Mouse (Mus musculus) left cerebral cortex, postnatal 4 days (tissue): ENCODE measurements at regions not wholly inside any gene's neighbourhood (a gene's known extent, or its start where the extent isn't known, plus 50 kb on each side); places are given as distances from the start of the nearest gene placed in this dataset.

Experiments
- DNase-seq: peaks from one replicate; pipeline ENCODE4 v3.0.0-alpha.2; 2022
- intact Hi-C: fragments of 180-260 bp; cut with DNase I; formaldehyde crosslinking; loops from one replicate; pipeline ENCODE4 v1.15.1; 2025

DNA sequence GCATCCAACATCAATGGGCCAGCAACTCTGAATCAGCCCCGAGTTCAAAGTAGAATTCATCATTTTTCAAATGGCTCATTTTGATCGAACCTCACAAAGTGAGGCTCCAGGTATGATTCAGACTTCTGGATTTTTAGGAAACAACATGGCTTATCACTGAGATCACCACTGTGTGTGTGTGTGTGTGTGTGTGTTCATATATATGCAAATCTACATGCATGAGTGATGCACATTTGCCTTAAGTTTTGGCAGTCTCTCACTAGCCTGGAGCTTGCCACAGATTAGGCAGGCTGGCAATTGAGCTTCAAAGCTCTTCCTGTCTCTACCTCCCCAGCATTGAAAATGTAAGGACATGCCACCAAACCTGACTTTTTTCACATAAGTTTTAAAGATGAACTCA lies 195.1 kb upstream of the Mindy3 start:
- intact Hi-C loops = no loop called here
- DNase-seq = no peak

DNA sequence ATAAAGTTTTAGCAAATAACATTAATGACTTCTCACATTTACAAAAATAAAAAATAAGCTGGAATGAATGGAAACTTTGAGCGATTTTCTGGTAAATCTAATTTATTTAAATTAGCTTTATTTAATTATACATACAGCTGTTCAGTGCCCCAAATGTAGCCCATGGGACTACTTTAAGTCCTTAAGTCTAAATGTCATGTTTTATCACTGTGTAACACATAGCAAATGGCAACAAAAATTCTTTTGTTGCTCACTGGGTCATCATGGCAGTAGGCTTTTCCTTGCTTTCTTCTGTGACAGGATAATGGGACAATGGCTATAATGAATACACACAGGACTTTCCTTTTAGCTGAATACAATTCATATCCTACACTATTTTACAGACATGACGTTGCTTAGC lies 194.6 kb upstream of the Mindy3 start:
- DNase-seq = no peak
- intact Hi-C loops = no loop called here

DNA sequence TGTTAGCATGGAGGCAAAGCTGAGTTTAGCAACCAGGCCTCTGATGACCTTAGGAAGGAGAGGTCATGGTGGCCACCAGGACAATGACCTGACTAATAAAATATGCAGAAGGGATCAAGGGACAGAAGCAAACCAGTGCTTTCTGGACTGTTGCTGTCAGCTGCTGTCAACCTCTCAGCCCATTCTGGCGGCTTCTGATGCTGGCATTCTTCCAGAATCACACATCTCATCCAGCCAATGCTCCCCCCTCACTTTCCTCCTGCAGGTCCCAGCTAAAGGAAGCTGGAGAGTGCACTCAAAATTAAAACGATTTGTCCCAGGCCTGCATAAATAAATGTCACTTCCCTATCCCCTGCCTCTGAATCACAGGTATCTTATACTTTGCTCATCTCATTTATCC lies 163.3 kb upstream of the Mindy3 start:
- intact Hi-C loops = no loop called here
- peak; percentile 50 for DNase-seq

DNA sequence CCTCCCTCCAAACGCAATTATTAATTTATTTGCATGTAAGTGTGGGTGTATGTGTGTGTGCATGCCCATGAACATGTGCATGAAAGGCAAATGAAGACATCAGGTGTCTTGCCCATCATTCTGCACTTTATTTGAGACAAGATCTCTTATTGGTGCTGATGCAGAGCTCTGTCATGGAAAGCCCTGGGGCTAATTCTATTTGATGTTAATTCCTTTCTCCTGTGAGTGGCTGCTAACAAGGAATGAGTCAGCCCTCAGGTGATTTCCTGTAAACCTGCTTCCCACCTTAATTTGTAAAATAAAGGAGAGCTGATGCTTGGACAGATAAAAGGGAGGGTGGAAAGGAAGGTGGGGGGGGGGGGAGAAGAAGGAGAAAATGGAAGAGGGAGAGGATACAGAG lies 138.5 kb upstream of the Mindy3 start:
- DNase-seq = no peak
- intact Hi-C loops = no loop called here

DNA sequence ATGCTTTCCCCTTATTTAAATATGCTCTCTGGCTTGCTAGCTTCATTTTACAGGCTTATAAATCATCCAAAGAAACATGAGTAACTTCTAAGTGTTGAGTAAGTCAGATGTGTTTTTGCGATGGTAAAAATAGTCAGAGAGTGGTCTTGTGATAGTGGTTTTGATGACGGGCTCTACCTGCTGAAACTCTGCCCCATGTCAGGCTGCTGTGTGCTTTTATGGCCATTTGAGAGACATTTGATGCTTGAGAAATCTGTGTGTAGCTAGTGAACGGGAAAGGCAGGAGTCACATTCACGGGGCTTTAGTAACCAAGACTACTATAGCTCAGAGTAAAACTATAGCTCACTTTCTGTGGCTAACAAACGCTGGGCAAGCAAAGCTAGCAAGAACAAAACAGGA lies 103.1 kb upstream of the Mindy3 start:
- DNase-seq = no peak
- intact Hi-C loops = no loop called here

DNA sequence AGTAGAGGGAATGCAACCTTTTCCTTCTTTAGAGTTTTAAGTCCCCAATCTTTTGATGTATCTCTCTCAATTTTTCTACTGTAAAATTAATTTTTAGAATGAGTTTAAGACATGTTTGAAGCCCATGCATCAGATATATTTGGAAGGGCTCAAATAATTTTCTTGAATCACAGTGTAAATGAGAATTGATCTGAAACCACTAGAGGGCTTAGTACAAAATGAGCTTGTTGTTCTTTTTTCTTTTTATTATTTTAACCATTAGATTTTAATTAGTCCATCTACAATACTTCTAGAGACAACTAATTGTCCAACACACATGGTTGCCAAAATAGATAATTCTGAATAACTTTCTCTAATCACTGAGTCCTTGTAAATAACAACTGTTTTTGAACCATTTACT lies 102.5 kb upstream of the Mindy3 start:
- intact Hi-C loops = no loop called here
- DNase-seq = no peak

DNA sequence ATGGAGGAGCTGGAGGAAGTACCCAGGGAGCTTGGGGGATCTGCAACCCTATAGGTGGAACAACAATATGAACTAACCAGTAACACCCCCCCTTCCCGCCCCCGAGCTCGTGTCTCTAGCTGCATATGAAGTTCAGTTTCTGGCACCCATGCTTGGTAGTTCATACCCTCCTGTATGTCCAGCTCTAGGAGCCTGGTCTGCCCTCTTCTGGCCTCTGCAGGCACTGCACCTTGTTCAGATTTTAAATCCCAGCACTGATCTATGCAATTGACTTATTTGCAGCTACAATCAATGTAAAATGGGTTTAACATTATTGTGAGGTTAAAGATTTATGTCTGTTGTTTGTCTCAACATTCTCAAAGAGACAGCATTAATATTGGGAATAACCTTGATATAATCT lies 73.1 kb upstream of the Mindy3 start:
- peak; percentile 4 for DNase-seq
- intact Hi-C loops = no loop called here

DNA sequence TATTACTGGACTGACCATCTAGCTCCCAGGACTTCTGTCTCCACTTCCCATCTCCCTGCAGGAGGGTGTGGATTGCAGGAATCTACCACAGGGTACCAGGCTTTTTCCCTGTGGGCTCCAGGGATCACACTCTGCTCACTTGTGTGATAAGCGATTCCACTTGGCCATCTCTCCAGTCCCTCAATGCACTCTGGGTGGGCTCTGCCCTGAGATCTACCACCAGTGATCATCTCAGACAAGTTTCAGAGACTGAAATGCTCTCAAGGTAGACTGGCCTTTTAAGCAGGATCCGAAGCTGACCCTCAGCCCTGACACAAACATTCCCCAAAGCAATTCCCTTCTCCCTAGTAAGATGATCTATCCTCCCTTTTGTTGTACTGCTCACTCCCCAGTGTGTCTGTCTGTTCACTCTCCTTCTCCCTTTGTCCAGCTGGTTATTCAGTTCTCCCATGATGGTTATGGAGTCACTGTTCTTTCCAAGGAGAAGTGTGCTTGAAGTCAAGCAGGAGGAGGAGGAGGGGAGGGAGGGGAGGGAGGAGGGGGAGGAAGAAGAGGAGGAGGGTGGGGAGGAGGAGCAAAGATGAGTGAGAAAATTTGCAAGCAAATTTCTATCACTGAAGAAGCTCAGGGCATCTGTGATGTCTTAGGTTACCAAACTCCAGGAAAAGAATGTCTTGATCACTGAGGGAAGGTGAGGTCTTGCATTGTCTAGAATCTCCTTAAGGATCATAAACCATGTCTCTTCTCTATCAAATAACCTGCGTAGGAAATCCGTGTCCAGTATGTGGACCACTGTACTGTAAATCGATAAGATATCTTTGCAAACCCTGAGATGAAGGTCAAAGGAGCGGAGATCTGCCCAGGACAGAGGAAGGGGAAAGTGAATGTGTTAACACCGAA lies 50.4 kb upstream of the Mindy3 start:
- intact Hi-C loops = no loop called here

More for the DNA sequence above, 50.4 kb upstream of the Mindy3 start:
- DNase-seq = no peak
